20 mouse cellular contexts compared by ENCODE assay signal in the genomic region with DNA sequence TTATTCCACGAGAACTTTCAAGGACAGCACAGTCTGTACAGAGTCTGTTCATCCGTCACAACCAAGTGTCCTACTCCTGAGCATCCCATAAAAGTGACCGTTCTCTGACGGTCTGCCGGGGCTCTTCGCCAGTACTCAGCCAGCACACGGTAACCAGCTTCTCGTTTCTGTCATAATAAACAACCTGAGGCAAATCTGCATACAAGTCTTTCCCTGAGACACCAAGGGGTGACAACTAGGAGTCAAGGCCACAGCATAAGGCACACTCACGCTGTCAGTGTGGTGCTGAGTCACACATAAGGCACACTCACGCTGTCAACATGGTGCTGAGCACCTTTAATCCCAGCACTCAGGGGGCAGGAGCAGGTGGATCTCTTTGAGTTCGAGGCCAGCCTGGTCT. TPM values are rescaled to one million over a fixed set of nuclear protein-coding genes. Genes with fewer than 3 reads are reported as not detected.
DNase-seq lines count a peak whose midpoint lies in the region; ATAC-seq and TF ChIP-seq lines count a peak whose summit lies in the region.
"Had no signal": no experiment of that assay in that cellular context is flagged by ENCODE, and none has a peak within 500 bp of the region (broad histone marks: within the 10 kb centered on the region; RNA-seq: fewer than 3 reads in every experiment).

No protein-coding gene starts in this region.

- 90% methylated on average over 11 of the region's 11 CpGs for WGBS in heart, embryonic 10.5 days
- 93% methylated on average over 11 of the region's 11 CpGs for WGBS in midbrain, embryonic 11.5 days
- WGBS in midbrain, postnatal 0 days: 93% methylated on average over 11 of the region's 11 CpGs

- TF ChIP-seq CTCF in midbrain, postnatal 0 days (IDR thresholded peaks at IDR 0.05): no peak

- no peak overlapping the region for H3K4me3 ChIP-seq in heart, embryonic 10.5 days
- no peak overlapping the region for H3K4me3 ChIP-seq in midbrain, embryonic 11.5 days (ENCODE audit: low read depth, low read length)
- H3K4me3 ChIP-seq in midbrain, postnatal 0 days (ENCODE audit: low read depth, low read length): no peak overlapping the region
- H3K4me3 ChIP-seq: embryonic facial prominence, embryonic 10.5 days; embryonic facial prominence, embryonic 13.5 days; erythroblast, embryonic 14.5 days; forebrain, embryonic 12.5 days; forebrain, embryonic 15.5 days; hindbrain, embryonic 10.5 days; hindbrain, embryonic 13.5 days; intestine, embryonic 15.5 days had no signal

- no peak for ATAC-seq in midbrain, embryonic 11.5 days (ENCODE audit: low FRiP score)
- no peak for ATAC-seq in midbrain, postnatal 0 days (ENCODE audit: low FRiP score)
- ATAC-seq: CD4-positive, CD25-positive, alpha-beta regulatory T cell, adult 4 months; forebrain, embryonic 15.5 days; hindbrain, embryonic 16.5 days had no signal

- H3K27ac ChIP-seq in heart, embryonic 10.5 days: no peak overlapping the region
- no peak overlapping the region for H3K27ac ChIP-seq in midbrain, embryonic 11.5 days (ENCODE audit: low read depth, low read length)
- H3K27ac ChIP-seq in midbrain, postnatal 0 days (ENCODE audit: low read depth, low read length): no peak overlapping the region
- H3K27ac ChIP-seq: embryonic facial prominence, embryonic 10.5 days; embryonic facial prominence, embryonic 13.5 days; forebrain, embryonic 12.5 days; forebrain, embryonic 15.5 days; hindbrain, embryonic 10.5 days; hindbrain, embryonic 13.5 days; intestine, embryonic 15.5 days had no signal

- no peaks in the 10 kb centered on the region for H3K9me3 ChIP-seq in heart, embryonic 10.5 days
- H3K9me3 ChIP-seq in midbrain, embryonic 11.5 days (ENCODE audit: control insufficient read depth, low read length): no peaks in the 10 kb centered on the region
- H3K9me3 ChIP-seq in midbrain, postnatal 0 days (ENCODE audit: low read length): no peaks in the 10 kb centered on the region
- H3K9me3 ChIP-seq: embryonic facial prominence, embryonic 10.5 days; embryonic facial prominence, embryonic 13.5 days; forebrain, embryonic 12.5 days; forebrain, embryonic 15.5 days; hindbrain, embryonic 10.5 days; hindbrain, embryonic 13.5 days; intestine, embryonic 15.5 days had no signal

- peaks cover 14% of the 10 kb centered on the region; the same call in 1 of the 2 replicates for H3K4me1 ChIP-seq in heart, embryonic 10.5 days
- H3K4me1 ChIP-seq in midbrain, embryonic 11.5 days (ENCODE audit: control insufficient read depth, insufficient read depth, low read length): no peaks in the 10 kb centered on the region
- H3K4me1 ChIP-seq in midbrain, postnatal 0 days (ENCODE audit: insufficient read depth, low read length): no peaks in the 10 kb centered on the region
- H3K4me1 ChIP-seq: forebrain, embryonic 12.5 days; forebrain, embryonic 15.5 days; hindbrain, embryonic 10.5 days; hindbrain, embryonic 13.5 days; intestine, embryonic 15.5 days had no signal

- H3K9ac ChIP-seq in midbrain, embryonic 11.5 days (ENCODE audit: low read length): no peak overlapping the region
- H3K9ac ChIP-seq in midbrain, postnatal 0 days (replicated peaks; ENCODE audit: low read length, poor library complexity, severe bottlenecking): no peak overlapping the region
- H3K9ac ChIP-seq: embryonic facial prominence, embryonic 13.5 days; forebrain, embryonic 12.5 days; forebrain, embryonic 15.5 days; hindbrain, embryonic 13.5 days; intestine, embryonic 15.5 days had no signal

- no peaks in the 10 kb centered on the region for H3K27me3 ChIP-seq in heart, embryonic 10.5 days (ENCODE audit: insufficient read depth, poor library complexity, severe bottlenecking)
- H3K27me3 ChIP-seq in midbrain, embryonic 11.5 days (ENCODE audit: control insufficient read depth, insufficient read depth, low read length): no peaks in the 10 kb centered on the region
- H3K27me3 ChIP-seq in midbrain, postnatal 0 days (ENCODE audit: insufficient read depth, low read length): no peaks in the 10 kb centered on the region
- H3K27me3 ChIP-seq: embryonic facial prominence, embryonic 13.5 days; forebrain, embryonic 12.5 days; forebrain, embryonic 15.5 days; hindbrain, embryonic 13.5 days; intestine, embryonic 15.5 days had no signal

- H3K36me3 ChIP-seq in heart, embryonic 10.5 days: peaks cover 12% of the 10 kb centered on the region; the same call in 1 of the 2 replicates
- no peaks in the 10 kb centered on the region; the same call in 1 of the 2 replicates for H3K36me3 ChIP-seq in midbrain, embryonic 11.5 days (ENCODE audit: control insufficient read depth, insufficient read depth, low read length)
- peaks cover 3% of the 10 kb centered on the region; the same call in 1 of the 2 replicates for H3K36me3 ChIP-seq in midbrain, postnatal 0 days (ENCODE audit: insufficient read depth, low read length)
- H3K36me3 ChIP-seq: forebrain, embryonic 12.5 days; forebrain, embryonic 15.5 days; hindbrain, embryonic 10.5 days; intestine, embryonic 15.5 days had no signal

- no peak overlapping the region for H3K4me2 ChIP-seq in midbrain, embryonic 11.5 days
- H3K4me2 ChIP-seq in midbrain, postnatal 0 days (ENCODE audit: low read depth, low read length, poor library complexity, severe bottlenecking): no peak overlapping the region
- H3K4me2 ChIP-seq: embryonic facial prominence, embryonic 13.5 days; forebrain, embryonic 12.5 days; forebrain, embryonic 15.5 days; heart, embryonic 11.5 days; hindbrain, embryonic 13.5 days; intestine, embryonic 15.5 days had no signal

- peak; percentile 38 for DNase-seq in adrenal gland, adult 2 months
- no peak for DNase-seq in adrenal gland, postnatal 4 days (ENCODE audit: low spot score in 2 of 2)
- DNase-seq in heart, embryonic 10.5 days (ENCODE audit: low spot score): peak; percentile 64
- DNase-seq in heart, adult 8-10 months (ENCODE audit: low spot score): no peak
- DNase-seq in midbrain, embryonic 11.5 days (ENCODE audit: low spot score, missing footprints): peak; percentile 21
- DNase-seq in midbrain, postnatal 0 days (ENCODE audit: low spot score): no peak
- DNase-seq: cerebellum, adult 11-12 months; cerebellum, adult 8-10 months; kidney, adult 11 months had no signal

RNA-seq across cellular contexts. Expression of a gene that starts 22.3 kb away (rescaled TPM):
- total RNA-seq in adrenal gland, adult 2 months (2021): 1 to 10 TPM; 7.4 to 10.0 TPM
- 9.2 and 11.1 TPM in 2 replicates for polyA plus RNA-seq in adrenal gland, adult 2 months (2012; rRNA removed)
- total RNA-seq in adrenal gland, postnatal 4 days (2021): 10 to 100 TPM; 11.9 to 14.5 TPM
- 7.4 and 9.7 TPM in 2 replicates for polyA plus RNA-seq in heart, embryonic 10.5 days (2016; fragmentation: Nextera tagmentation; extraction: Ambion mirVana)
- 1 to 10 TPM; 4.0 to 5.7 (median 5.2) TPM for total RNA-seq in heart, adult 8-10 months (2022)
- 5.2 and 5.6 TPM in 2 replicates for polyA plus RNA-seq in midbrain, embryonic 11.5 days (2014; fragmentation: Nextera tagmentation; extraction: Ambion mirVana)
- 10.1 and 10.5 TPM in 2 replicates for total RNA-seq in midbrain, postnatal 0 days (2014; rRNA removed)
- 5.8 and 6.6 TPM in 2 replicates for polyA plus RNA-seq in midbrain, postnatal 0 days (2015; fragmentation: Nextera tagmentation; extraction: Ambion mirVana)
- polyA plus RNA-seq: erythroblast, embryonic 14.5 days had no signal

RNA-seq across cellular contexts. Expression of a gene that starts 50.7 kb away (rescaled TPM):
- total RNA-seq in adrenal gland, adult 2 months (2021): 10 to 100 TPM; 14.0 to 44.3 TPM
- polyA plus RNA-seq in adrenal gland, adult 2 months (2012; rRNA removed): 33.2 and 42.1 TPM in 2 replicates
- total RNA-seq in adrenal gland, postnatal 4 days (2021): 10 to 100 TPM; 13.8 to 16.8 TPM
- polyA plus RNA-seq in heart, embryonic 10.5 days (2016; fragmentation: Nextera tagmentation; extraction: Ambion mirVana): 6.3 and 6.4 TPM in 2 replicates
- 10 to 100 TPM; 15.1 to 20.3 (median 19.2) TPM for total RNA-seq in heart, adult 8-10 months (2022)
- 10.5 and 10.7 TPM in 2 replicates for polyA plus RNA-seq in midbrain, embryonic 11.5 days (2014; fragmentation: Nextera tagmentation; extraction: Ambion mirVana)
- 10.2 and 15.8 TPM in 2 replicates for total RNA-seq in midbrain, postnatal 0 days (2014; rRNA removed)
- polyA plus RNA-seq in midbrain, postnatal 0 days (2015; fragmentation: Nextera tagmentation; extraction: Ambion mirVana): 12.5 and 15.4 TPM in 2 replicates

Comparison
In these comparisons a context has a peak if more than half of its experiments do, and no peak if none do; other contexts are left out.
1. DNase-seq: peak in adrenal gland, adult 2 months (single experiment), heart, embryonic 10.5 days (single experiment) and midbrain, embryonic 11.5 days (single experiment); none in adrenal gland, postnatal 4 days (0 of 2), heart, adult 8-10 months (single experiment) and midbrain, postnatal 0 days (single experiment).